Mouse (Mus musculus): Measurements from ENCODE around the gene Nucb1.
"Not testable (repeated sequence)": the region's sequence is repeated elsewhere in the genome, so short reads cannot be mapped to it uniquely, and the experiment has no call there.

Nucb1 gene

GRCm38 (mm10) chr7:45491264-45491663, 18.9 kb downstream of the Nucb1 start:
- no peak for DNase-seq (ENCODE audit: extremely low read depth, insufficient read length, low spot score)

GRCm38 (mm10) chr7:45490822-45491221, 19.4 kb downstream of the Nucb1 start:
- DNase-seq (ENCODE audit: extremely low read depth, insufficient read length, low spot score): no peak

- no peak for DNase-seq (ENCODE audit: extremely low read depth, insufficient read length, low spot score)
Observed at GRCm38 (mm10) chr7:45489578-45489977, 20.6 kb downstream of the Nucb1 start.

GRCm38 (mm10) chr7:45488293-45489204, 21.7 kb downstream of the Nucb1 start, which contains the start of gene Dhdh:
Dhdh (minus strand) TSS chr7:45488805.
- no peak for DNase-seq (ENCODE audit: extremely low read depth, insufficient read length, low spot score)

- DNase-seq (ENCODE audit: extremely low read depth, insufficient read length, low spot score): no peak
Observed at GRCm38 (mm10) chr7:45487861-45488292, 22.3 kb downstream of the Nucb1 start.

- no peak for DNase-seq (ENCODE audit: extremely low read depth, insufficient read length, low spot score)
Observed at GRCm38 (mm10) chr7:45486761-45487415, 23.3 kb downstream of the Nucb1 start, which contains the start of gene Gm45808. Gm45808 (minus strand) TSS chr7:45486811.

- DNase-seq (ENCODE audit: extremely low read depth, insufficient read length, low spot score): no peak
Observed at GRCm38 (mm10) chr7:45486158-45486557, 24.0 kb downstream of the Nucb1 start.

GRCm38 (mm10) chr7:45484985-45485384, 25.2 kb downstream of the Nucb1 start:
- DNase-seq (ENCODE audit: extremely low read depth, insufficient read length, low spot score): not testable (repeated sequence)

- no peak for DNase-seq (ENCODE audit: extremely low read depth, insufficient read length, low spot score)
Observed at GRCm38 (mm10) chr7:45482166-45482565, 28.0 kb downstream of the Nucb1 start.

GRCm38 (mm10) chr7:45481374-45481927, 28.8 kb downstream of the Nucb1 start, which contains the start of gene Tulp2:
Tulp2 (plus strand) TSS chr7:45481877.
- no peak for DNase-seq (ENCODE audit: extremely low read depth, insufficient read length, low spot score)

GRCm38 (mm10) chr7:45480310-45480709, 29.9 kb downstream of the Nucb1 start:
- DNase-seq (ENCODE audit: extremely low read depth, insufficient read length, low spot score): not testable (repeated sequence)

GRCm38 (mm10) chr7:45478774-45479173, 31.4 kb downstream of the Nucb1 start:
- DNase-seq (ENCODE audit: extremely low read depth, insufficient read length, low spot score): no peak

- DNase-seq (ENCODE audit: extremely low read depth, insufficient read length, low spot score): no peak
Observed at GRCm38 (mm10) chr7:45477003-45477402, 33.2 kb downstream of the Nucb1 start.

- DNase-seq (ENCODE audit: extremely low read depth, insufficient read length, low spot score): no peak
Observed at GRCm38 (mm10) chr7:45476453-45476852, 33.8 kb downstream of the Nucb1 start.

- peak; percentile 51 for DNase-seq (ENCODE audit: extremely low read depth, insufficient read length, low spot score)
Observed at GRCm38 (mm10) chr7:45475291-45475969, 34.8 kb downstream of the Nucb1 start.

- DNase-seq (ENCODE audit: extremely low read depth, insufficient read length, low spot score): no peak
Observed at GRCm38 (mm10) chr7:45470869-45471268, 39.3 kb downstream of the Nucb1 start.

GRCm38 (mm10) chr7:45467090-45467670, 43.0 kb downstream of the Nucb1 start:
- DNase-seq (ENCODE audit: extremely low read depth, insufficient read length, low spot score): no peak

- peak; percentile 91 for DNase-seq (ENCODE audit: extremely low read depth, insufficient read length, low spot score)
Observed at GRCm38 (mm10) chr7:45466283-45467089, 43.7 kb downstream of the Nucb1 start, which contains the start of gene Bax. Bax (minus strand) TSS chr7:45466898.

GRCm38 (mm10) chr7:45465549-45465948, 44.7 kb downstream of the Nucb1 start:
- DNase-seq (ENCODE audit: extremely low read depth, insufficient read length, low spot score): no peak

Measured in 3134 (cell line).